Mouse (Mus musculus) myocyte (in vitro differentiated cells): Measurements from ENCODE around the gene Hacd1.

Experiments used
- MAX ChIP-seq: IDR thresholded peaks from one replicate; pipeline ENCODE4 v1.6.1; 2011; ENCODE audit warnings: low read depth, mild to moderate bottlenecking, control low read depth
- POLR2A ChIP-seq: IDR thresholded peaks from one replicate; pipeline ENCODE4 v1.6.1; 2011; ENCODE audit warnings: low read depth, mild to moderate bottlenecking, control low read depth, moderate library complexity; ENCODE audit not compliant: insufficient read length

DNA sequence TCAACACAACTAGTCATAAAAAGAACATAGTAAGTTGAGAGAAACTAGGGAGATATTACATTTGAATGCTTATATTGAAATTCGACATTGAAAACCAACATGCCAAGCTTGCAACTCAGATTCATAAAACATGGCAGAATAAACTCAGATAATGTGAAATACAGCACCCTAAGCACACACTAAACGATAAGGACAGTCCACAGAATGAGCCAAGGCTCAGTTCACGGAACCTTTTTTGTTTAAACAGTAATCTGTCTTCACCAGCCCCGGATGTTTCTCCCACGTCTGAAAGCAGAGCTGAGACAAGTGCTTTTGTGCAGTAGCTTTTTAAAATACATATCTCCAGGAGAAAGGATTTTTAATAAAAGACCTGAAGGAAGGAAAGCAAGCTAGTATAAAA, 247.3 kb downstream of the Hacd1 start:
- no peak for TF ChIP-seq POLR2A
- TF ChIP-seq MAX, result no peak
